Comparison of ENCODE assay signal across 9 mouse cellular contexts in genomic region chr3:36835525-36836203, GRCm38 (mm10). TPM values are rescaled to one million over a fixed set of nuclear protein-coding genes. Genes with fewer than 3 reads are reported as not detected.
DNase-seq lines count a peak whose midpoint lies in the region; ATAC-seq and TF ChIP-seq lines count a peak whose summit lies in the region.
"Had no signal": no experiment of that assay in that cellular context is flagged by ENCODE, and none has a peak within 500 bp of the region (broad histone marks: within the 10 kb centered on the region; RNA-seq: fewer than 3 reads in every experiment).

No protein-coding gene starts in this region.

- no peaks in the 10 kb centered on the region for H3K9me3 ChIP-seq in forebrain, postnatal 0 days (ENCODE audit: low read length)
- no peaks in the 10 kb centered on the region for H3K9me3 ChIP-seq in kidney, postnatal 0 days (replicated peaks; ENCODE audit: low read length)
- no peaks in the 10 kb centered on the region for H3K9me3 ChIP-seq in midbrain, embryonic 12.5 days
- H3K9me3 ChIP-seq: liver, embryonic 13.5 days had no signal

- WGBS in forebrain, postnatal 0 days = 17% methylated on average over 18 of the region's 18 CpGs
- WGBS in kidney, postnatal 0 days = 26% methylated on average over 18 of the region's 18 CpGs
- WGBS in midbrain, embryonic 12.5 days = 23% methylated on average over 18 of the region's 18 CpGs

- H3K4me2 ChIP-seq in forebrain, postnatal 0 days (ENCODE audit: low read depth) = peak overlapping the region; percentile 35
- peak overlapping the region; percentile 47 for H3K4me2 ChIP-seq in kidney, postnatal 0 days (ENCODE audit: low read length)
- peak overlapping the region; percentile 39 for H3K4me2 ChIP-seq in midbrain, embryonic 12.5 days (replicated peaks)
- H3K4me2 ChIP-seq: liver, embryonic 13.5 days had no signal

- H3K4me3 ChIP-seq in layer of hippocampus, adult 2 months = peak overlapping the region; percentile 29; the same call in 1 of the 2 replicates
- no peak overlapping the region for H3K4me3 ChIP-seq in cortical plate, adult 2 months (ENCODE audit: insufficient read depth, low read length)
- no peak overlapping the region for H3K4me3 ChIP-seq in forebrain, postnatal 0 days (ENCODE audit: low read depth, low read length)
- H3K4me3 ChIP-seq in kidney, postnatal 0 days (replicated peaks; ENCODE audit: low read depth, low read length) = 0 out of 2 replicates have a peak overlapping the region, but pooled peaks have one; percentile 3
- 0 out of 2 replicates have a peak overlapping the region, but pooled peaks have one; percentile 12 for H3K4me3 ChIP-seq in midbrain, embryonic 12.5 days
- H3K4me3 ChIP-seq: liver, embryonic 13.5 days had no signal

- TF ChIP-seq POLR2A in cortical plate, adult 2 months (IDR thresholded peaks at IDR 0.05; ENCODE audit: extremely low read depth, insufficient read depth, low read length) = no peak

- H3K36me3 ChIP-seq in forebrain, postnatal 0 days (ENCODE audit: insufficient read depth) = no peaks in the 10 kb centered on the region
- H3K36me3 ChIP-seq in kidney, postnatal 0 days (ENCODE audit: insufficient read depth, low read length) = no peaks in the 10 kb centered on the region
- no peaks in the 10 kb centered on the region for H3K36me3 ChIP-seq in midbrain, embryonic 12.5 days
- H3K36me3 ChIP-seq: liver, embryonic 13.5 days had no signal

- H3K4me1 ChIP-seq in cortical plate, adult 2 months (ENCODE audit: control insufficient read depth, insufficient read depth, low read length) = peaks cover 2% of the 10 kb centered on the region; the same call in 1 of the 2 replicates
- H3K4me1 ChIP-seq in forebrain, postnatal 0 days (ENCODE audit: insufficient read depth) = no peaks in the 10 kb centered on the region
- no peaks in the 10 kb centered on the region; the same call in 1 of the 2 replicates for H3K4me1 ChIP-seq in kidney, postnatal 0 days (replicated peaks; ENCODE audit: insufficient read depth, low read length)
- H3K4me1 ChIP-seq in midbrain, embryonic 12.5 days = 0 out of 2 replicates have a peak, but pooled peaks cover under 1% of the 10 kb centered on the region
- H3K4me1 ChIP-seq: liver, embryonic 13.5 days had no signal

- no peaks in the 10 kb centered on the region; the same call in 1 of the 2 replicates for H3K27me3 ChIP-seq in forebrain, postnatal 0 days (ENCODE audit: insufficient read depth, low read length)
- no peaks in the 10 kb centered on the region for H3K27me3 ChIP-seq in kidney, postnatal 0 days (ENCODE audit: insufficient read depth, low read length)
- no peaks in the 10 kb centered on the region for H3K27me3 ChIP-seq in midbrain, embryonic 12.5 days
- H3K27me3 ChIP-seq: liver, embryonic 13.5 days had no signal

- DNase-seq in layer of hippocampus, adult 2 months (ENCODE audit: low spot score in 2 of 2) = no peak
- DNase-seq in layer of hippocampus, adult 9-10 months (ENCODE audit: low spot score) = no peak
- peak; percentile 50 for DNase-seq in forebrain, postnatal 0 days
- DNase-seq in kidney, postnatal 0 days (ENCODE audit: low spot score) = peak; percentile 74
- no peak for DNase-seq in urinary bladder, postnatal 10 days (ENCODE audit: low spot score)
- no peak for DNase-seq in MN1 (ENCODE audit: low spot score)
- DNase-seq: liver, embryonic 13.5 days had no signal

- ATAC-seq in forebrain, postnatal 0 days = peak; percentile 87
- ATAC-seq in kidney, postnatal 0 days (replicated peaks; ENCODE audit: low FRiP score, low read depth) = no peak
- peak; percentile 52; the same call in 1 of the 2 replicates for ATAC-seq in midbrain, embryonic 12.5 days (ENCODE audit: low FRiP score, low read depth)

- peak; percentile 63 for TF ChIP-seq CTCF in layer of hippocampus, adult 2 months (conservative IDR thresholded peaks at IDR 0.05)
- TF ChIP-seq CTCF in cortical plate, adult 2 months (IDR thresholded peaks at IDR 0.05; ENCODE audit: extremely low read depth, insufficient read depth, low read length) = peak; percentile 39
- peak; percentile 55 for TF ChIP-seq CTCF in forebrain, postnatal 0 days (IDR thresholded peaks at IDR 0.05; ENCODE audit: low read depth)
- TF ChIP-seq CTCF in kidney, postnatal 0 days (IDR thresholded peaks at IDR 0.05; ENCODE audit: low read depth) = peak; percentile 66

- H3K27ac ChIP-seq in layer of hippocampus, adult 2 months = 0 out of 2 replicates have a peak overlapping the region, but pooled peaks have one; percentile 32
- H3K27ac ChIP-seq in cortical plate, adult 2 months (ENCODE audit: insufficient read depth, low read length) = no peak overlapping the region
- H3K27ac ChIP-seq in forebrain, postnatal 0 days (ENCODE audit: low read depth, low read length) = no peak overlapping the region
- H3K27ac ChIP-seq in kidney, postnatal 0 days = no peak overlapping the region
- 0 out of 2 replicates have a peak overlapping the region, but pooled peaks have one; percentile 6 for H3K27ac ChIP-seq in midbrain, embryonic 12.5 days (replicated peaks)
- H3K27ac ChIP-seq: liver, embryonic 13.5 days had no signal

- H3K9ac ChIP-seq in forebrain, postnatal 0 days = no peak overlapping the region; the same call in 1 of the 2 replicates
- H3K9ac ChIP-seq in kidney, postnatal 0 days (ENCODE audit: low read depth, low read length) = no peak overlapping the region
- H3K9ac ChIP-seq in midbrain, embryonic 12.5 days (replicated peaks) = no peak overlapping the region
- H3K9ac ChIP-seq: liver, embryonic 13.5 days had no signal

RNA-seq across cellular contexts. Expression of gene 4932438A13Rik, which starts 27.2 kb away (rescaled TPM):
- 10 to 100 TPM; 95.0 to 98.2 TPM for total RNA-seq in layer of hippocampus, adult 2 months (2021)
- 48.3 and 50.5 TPM in 2 replicates for polyA plus RNA-seq in cortical plate, adult 2 months (2012; rRNA removed)
- 49.1 and 66.6 TPM in 2 replicates for total RNA-seq in forebrain, postnatal 0 days (2014; rRNA removed)
- polyA plus RNA-seq in forebrain, postnatal 0 days (2015; fragmentation: Nextera tagmentation; extraction: Ambion mirVana) = 29.4 and 62.5 TPM in 2 replicates
- polyA plus RNA-seq in kidney, postnatal 0 days (2015; fragmentation: Nextera tagmentation; extraction: Ambion mirVana) = 30.5 and 37.0 TPM in 2 replicates
- 53.6 and 54.4 TPM in 2 replicates for polyA plus RNA-seq in midbrain, embryonic 12.5 days (2016; fragmentation: Nextera tagmentation; extraction: Ambion mirVana)

Comparison
In these comparisons a context has a peak if more than half of its experiments do, and no peak if none do; other contexts are left out.
1. DNase-seq: peak in forebrain, postnatal 0 days (single experiment) and kidney, postnatal 0 days (single experiment); none in layer of hippocampus, adult 2 months (0 of 2), layer of hippocampus, adult 9-10 months (single experiment), urinary bladder, postnatal 10 days (single experiment) and MN1 (single experiment).
2. H3K27ac ChIP-seq: peak in layer of hippocampus, adult 2 months (single experiment) and midbrain, embryonic 12.5 days (single experiment); none in cortical plate, adult 2 months (single experiment), forebrain, postnatal 0 days (single experiment) and kidney, postnatal 0 days (single experiment).
3. H3K4me3 ChIP-seq: peak in layer of hippocampus, adult 2 months (single experiment), kidney, postnatal 0 days (single experiment) and midbrain, embryonic 12.5 days (single experiment); none in cortical plate, adult 2 months (single experiment) and forebrain, postnatal 0 days (single experiment).
4. Peak in every context shown above with its lines, with median percentiles within 50 percentile points of each other: CTCF ChIP-seq and H3K4me2 ChIP-seq.